Mouse (Mus musculus): ENCODE measurements at regions not wholly inside any gene's neighbourhood (a gene's known extent, or its start where the extent isn't known, plus 50 kb on each side); places are given as distances from the start of the nearest gene placed in this dataset.

- Histone ChIP-seq H3K4me1 (ENCODE audit: control insufficient read depth, insufficient read depth, low read length) (no peaks in the 10 kb centered on the region), H3K27ac (replicated peaks; ENCODE audit: low read depth, low read length) (no peak overlapping the region), H3K4me2 (ENCODE audit: low read depth, severe bottlenecking) (no peak overlapping the region), H3K9me3 (ENCODE audit: control insufficient read depth, low read length) (no peaks in the 10 kb centered on the region), H3K9ac (ENCODE audit: low read length) (no peak overlapping the region), H3K36me3 (ENCODE audit: control insufficient read depth, insufficient read depth, low read length) (no peaks in the 10 kb centered on the region), H3K4me3 (ENCODE audit: low read depth, low read length) (no peak overlapping the region), H3K27me3 (ENCODE audit: control insufficient read depth, insufficient read depth, low read length) (no peaks in the 10 kb centered on the region)
- DNase-seq (ENCODE audit: low spot score) (no peak), ATAC-seq (ENCODE audit: insufficient number of reproducible peaks, low FRiP score, low TSS enrichment, low read depth) (no peak)
- WGBS: 87% methylated on average over 7 of the region's 7 CpGs
These were observed 56.0 kb upstream of the Bhlhe23 start for GRCm38 (mm10) chr2:180832711-180833110.

- Histone ChIP-seq H3K4me1 (ENCODE audit: control insufficient read depth, insufficient read depth, low read length) (no peaks in the 10 kb centered on the region), H3K4me3 (ENCODE audit: low read depth, low read length) (no peak overlapping the region), H3K4me2 (ENCODE audit: low read depth, severe bottlenecking) (no peak overlapping the region), H3K9me3 (ENCODE audit: control insufficient read depth, low read length) (no peaks in the 10 kb centered on the region), H3K9ac (ENCODE audit: low read length) (no peak overlapping the region), H3K36me3 (ENCODE audit: control insufficient read depth, insufficient read depth, low read length) (no peaks in the 10 kb centered on the region), H3K27me3 (ENCODE audit: control insufficient read depth, insufficient read depth, low read length) (no peaks in the 10 kb centered on the region), H3K27ac (replicated peaks; ENCODE audit: low read depth, low read length) (no peak overlapping the region)
- no peak for DNase-seq (ENCODE audit: low spot score)
- ATAC-seq (ENCODE audit: insufficient number of reproducible peaks, low FRiP score, low TSS enrichment, low read depth): no peak
- 63% methylated on average over 2 of the region's 2 CpGs for WGBS
These were observed 53.9 kb upstream of the Bhlhe23 start for GRCm38 (mm10) chr2:180830607-180831006.

- Histone ChIP-seq H3K4me3 (ENCODE audit: low read depth, low read length) (no peak overlapping the region), H3K27ac (replicated peaks; ENCODE audit: low read depth, low read length) (no peak overlapping the region), H3K9ac (ENCODE audit: low read length) (no peak overlapping the region), H3K36me3 (ENCODE audit: control insufficient read depth, insufficient read depth, low read length) (no peaks in the 10 kb centered on the region), H3K4me2 (ENCODE audit: low read depth, severe bottlenecking) (no peak overlapping the region), H3K27me3 (ENCODE audit: control insufficient read depth, insufficient read depth, low read length) (no peaks in the 10 kb centered on the region), H3K9me3 (ENCODE audit: control insufficient read depth, low read length) (no peaks in the 10 kb centered on the region), H3K4me1 (ENCODE audit: control insufficient read depth, insufficient read depth, low read length) (no peaks in the 10 kb centered on the region)
- DNase-seq (ENCODE audit: low spot score) (no peak), ATAC-seq (ENCODE audit: insufficient number of reproducible peaks, low FRiP score, low TSS enrichment, low read depth) (no peak)
- WGBS: 64% methylated on average over 2 of the region's 2 CpGs
These were observed 51.4 kb upstream of the Bhlhe23 start for GRCm38 (mm10) chr2:180828086-180828485.

GRCm38 (mm10) chr2:180826742-180827141, 50.0 kb upstream of the Bhlhe23 start:
- no peak overlapping the region for H3K4me3 ChIP-seq (ENCODE audit: low read depth, low read length)
- DNase-seq (ENCODE audit: low spot score) (no peak), ATAC-seq (ENCODE audit: insufficient number of reproducible peaks, low FRiP score, low TSS enrichment, low read depth) (no peak)
- H3K9ac ChIP-seq (ENCODE audit: low read length): no peak overlapping the region
- H3K4me2 ChIP-seq (ENCODE audit: low read depth, severe bottlenecking): no peak overlapping the region
- no peaks in the 10 kb centered on the region for H3K36me3 ChIP-seq (ENCODE audit: control insufficient read depth, insufficient read depth, low read length)
- no peaks in the 10 kb centered on the region for H3K27me3 ChIP-seq (ENCODE audit: control insufficient read depth, insufficient read depth, low read length)
- 91% methylated on average over 1 of the region's 1 CpGs for WGBS
- H3K27ac ChIP-seq (replicated peaks; ENCODE audit: low read depth, low read length): no peak overlapping the region
- no peaks in the 10 kb centered on the region for H3K4me1 ChIP-seq (ENCODE audit: control insufficient read depth, insufficient read depth, low read length)
- H3K9me3 ChIP-seq (ENCODE audit: control insufficient read depth, low read length): no peaks in the 10 kb centered on the region

Measured in limb, embryonic 11.5 days (tissue).